Mouse (Mus musculus) megakaryocyte-erythroid progenitor cell, adult 5-6 weeks (primary cell): ENCODE measurements around the gene Nwd2. TPM values are rescaled to one million over a fixed set of nuclear protein-coding genes. Genes with fewer than 3 reads are reported as not detected.

ENCODE experiments used
- ATAC-seq: replicated peaks from 2 replicates; pipeline ENCODE4 v1.8.0; 2016; ENCODE audit warnings: mild to moderate bottlenecking, inconsistent platforms; ENCODE audit not compliant: severe bottlenecking, poor library complexity, low FRiP score, low TSS enrichment
- total RNA-seq, 2 experiments: library from RNA; stranded (forward) in 1 of 2; stranded (reverse) in 1 of 2; fragments of 200-1000, 215-1000 nt in 1 of 2; fragments of >200 nt in 1 of 2; fragmentation: Nextera tagmentation in 1 of 2; gene quantifications; 2 replicates each; pipeline ENCODE4 v1.2.3; 2014 to 2017

Gene Nwd2
- total RNA-seq, 2 experiments from 2014 or later, result not detected

- no peak for ATAC-seq
Measured at GRCm38 (mm10) chr5:63824599-63825350, 175.9 kb downstream of the Nwd2 start.

DNA sequence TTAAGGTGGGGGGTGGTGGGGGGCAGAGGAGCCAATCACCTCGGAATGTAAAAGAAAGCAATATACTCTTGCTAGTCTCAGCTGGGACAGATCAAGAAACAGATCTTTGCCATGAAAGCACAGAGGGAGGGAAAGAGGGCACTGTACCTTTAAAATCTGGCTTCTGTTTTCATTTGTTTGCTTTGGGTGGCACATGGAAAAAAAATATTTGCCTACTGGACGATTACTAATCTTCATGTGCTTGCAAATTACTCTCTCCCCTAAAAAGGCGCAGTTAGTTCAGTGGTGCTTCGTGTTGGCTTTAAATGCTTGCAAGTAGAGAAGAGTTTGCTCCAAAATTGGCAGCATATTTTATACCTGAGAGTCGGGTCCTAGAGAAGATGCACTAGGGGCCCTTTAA, 177.0 kb downstream of the Nwd2 start:
- no peak for ATAC-seq

- no peak for ATAC-seq
Measured at GRCm38 (mm10) chr5:63827006-63827405, 178.1 kb downstream of the Nwd2 start.

GRCm38 (mm10) chr5:63827415-63828053, 178.6 kb downstream of the Nwd2 start:
- ATAC-seq, result no peak

DNA sequence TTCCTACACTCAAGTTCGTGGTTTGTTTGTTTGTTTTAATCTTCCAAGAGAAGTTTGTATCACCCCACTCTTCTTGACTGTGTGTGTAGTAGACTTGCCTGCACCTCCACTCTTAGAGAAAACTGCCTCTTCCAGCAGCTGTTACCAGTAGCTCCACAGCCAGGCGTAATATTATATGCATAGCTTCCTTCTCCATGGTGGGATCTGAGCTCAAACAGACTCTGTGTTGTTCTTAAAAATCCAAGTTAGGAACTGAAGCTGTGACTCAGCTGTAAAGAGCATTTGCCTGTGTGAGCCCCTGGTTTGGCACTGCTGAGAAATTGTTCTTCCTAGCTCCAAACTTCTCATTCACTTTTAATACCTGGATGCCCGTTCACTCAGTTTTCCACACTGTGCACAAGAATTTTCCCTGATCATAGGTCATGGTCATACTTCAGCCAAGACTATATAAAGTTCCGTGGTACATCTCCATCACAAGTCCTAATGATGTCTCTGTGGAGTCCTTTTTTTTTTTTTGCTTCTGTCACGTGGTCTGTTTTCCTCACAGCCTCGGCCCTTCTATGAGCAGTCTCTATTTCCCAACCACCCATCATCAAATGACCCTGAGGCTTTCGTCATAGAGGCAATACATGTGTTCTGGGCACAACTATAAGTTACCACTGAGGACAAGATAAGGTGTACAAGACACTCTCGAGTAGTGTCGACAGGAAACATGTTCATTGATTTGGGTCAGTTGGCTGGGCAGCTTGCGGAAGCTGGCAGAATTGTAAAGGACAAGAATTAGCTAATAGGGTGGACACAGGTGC, 179.7 kb downstream of the Nwd2 start:
- no peak for ATAC-seq

GRCm38 (mm10) chr5:63831054-63831453, 182.2 kb downstream of the Nwd2 start:
- no peak for ATAC-seq

DNA sequence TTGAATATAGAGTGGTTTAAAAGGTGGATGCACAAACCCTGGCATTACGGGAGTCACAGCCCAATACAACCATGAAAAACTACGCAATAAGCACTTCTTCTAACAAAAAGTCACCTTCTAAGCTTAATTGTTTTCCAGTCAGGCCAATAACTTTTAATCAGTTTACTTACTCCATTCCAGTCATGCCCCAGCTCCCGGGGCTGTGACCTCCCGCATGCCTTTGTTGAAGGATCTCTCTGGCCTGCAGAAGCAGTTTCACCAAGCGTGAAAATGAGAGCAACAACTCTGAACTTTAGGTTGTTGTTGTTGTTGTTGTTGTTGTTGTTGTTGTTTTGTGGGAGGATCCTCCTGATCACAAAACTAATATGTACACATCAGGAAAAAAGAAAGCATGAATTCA, 185.1 kb downstream of the Nwd2 start:
- ATAC-seq, result no peak

- no peak for ATAC-seq
Measured at GRCm38 (mm10) chr5:63834435-63834834, 185.5 kb downstream of the Nwd2 start.

DNA sequence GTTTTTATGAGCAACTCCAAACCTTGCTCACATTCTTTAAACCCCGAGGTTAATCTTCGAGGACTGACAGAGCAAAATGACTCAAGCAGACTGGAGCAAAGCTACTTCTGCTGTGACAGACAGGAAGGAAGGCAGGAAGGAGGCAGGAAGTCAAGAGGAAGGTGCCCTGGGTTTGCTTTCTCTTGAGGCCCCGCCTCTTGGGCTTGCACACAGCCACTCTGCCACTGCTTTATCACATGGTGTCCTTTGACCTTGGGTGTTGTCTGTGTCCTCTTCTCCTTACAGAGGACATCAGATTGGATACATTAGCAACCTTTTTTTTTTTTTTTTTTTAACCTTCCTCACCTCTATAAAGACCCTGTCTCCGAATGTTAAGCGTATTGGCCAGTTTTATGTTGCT, 188.2 kb downstream of the Nwd2 start:
- ATAC-seq, result no peak

DNA sequence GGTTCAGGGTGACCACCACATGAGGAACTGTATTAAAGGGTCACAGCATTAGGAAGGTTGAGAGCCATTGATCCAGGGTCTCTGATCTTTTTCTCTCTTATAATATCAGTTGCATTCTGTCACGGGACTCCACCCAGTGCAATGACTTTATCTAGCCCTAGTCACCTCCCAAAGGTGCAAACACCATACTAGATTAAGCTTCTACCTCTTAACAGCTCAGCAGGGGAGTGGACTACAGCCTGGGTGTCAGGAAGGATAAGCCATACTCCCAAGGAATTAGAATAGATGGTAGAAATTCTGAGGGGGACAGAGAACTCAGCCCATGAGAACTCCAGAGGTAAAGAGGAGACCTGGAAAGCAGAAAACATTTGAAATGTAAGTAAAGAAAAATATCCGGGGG, 188.9 kb downstream of the Nwd2 start:
- no peak for ATAC-seq

DNA sequence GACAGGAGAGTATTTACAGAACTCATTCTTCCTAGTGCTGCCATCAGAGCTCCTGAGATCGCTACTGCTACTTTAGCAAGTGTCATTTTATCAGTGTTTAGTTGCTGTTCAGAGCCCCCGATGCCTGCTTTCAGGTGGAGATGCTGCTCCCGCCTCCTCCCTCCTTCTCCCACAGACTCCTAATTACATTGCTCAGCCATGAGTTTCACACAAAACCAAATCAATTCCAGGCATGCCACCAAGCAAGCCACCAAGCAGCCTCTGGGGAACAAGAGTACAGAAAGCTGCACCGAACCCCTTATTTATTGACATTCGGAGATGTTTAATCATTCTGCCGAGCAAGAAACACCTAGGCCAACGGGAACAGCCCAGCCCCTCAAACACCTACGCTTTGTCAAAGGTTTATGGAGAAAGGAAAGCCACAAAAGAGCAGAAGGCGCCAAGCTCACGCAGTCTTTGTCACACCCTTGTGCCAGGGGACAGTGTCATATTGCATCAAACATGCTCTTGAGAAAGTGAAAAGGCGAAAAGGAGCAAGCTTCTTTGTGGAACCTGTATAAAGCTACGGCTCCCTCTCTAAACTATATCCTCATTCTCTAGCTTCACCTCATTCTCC, 191.0 kb downstream of the Nwd2 start:
- no peak for ATAC-seq

- no peak for ATAC-seq
Measured at GRCm38 (mm10) chr5:63847080-63847479, 198.2 kb downstream of the Nwd2 start.

- ATAC-seq, result no peak
Measured at GRCm38 (mm10) chr5:63847541-63848226, 198.8 kb downstream of the Nwd2 start.

GRCm38 (mm10) chr5:63858901-63859300, 210.0 kb downstream of the Nwd2 start:
- no peak for ATAC-seq

Other genes with a start within 250 kb of the Nwd2 start
- 0.24 and 0.42 TPM in 2 replicates for gene 0610040J01Rik, start 163.3 kb downstream of the Nwd2 start, total RNA-seq (2014; fragmentation: Nextera tagmentation)
- gene 0610040J01Rik, start 163.3 kb downstream of the Nwd2 start, total RNA-seq (2017), result 0.46 and 1.1 TPM in 2 replicates